Mouse (Mus musculus) neutrophil, adult 5-6 weeks (primary cell): Measurements from ENCODE around the gene Emc3. TPM values are rescaled to one million over a fixed set of nuclear protein-coding genes. Genes with fewer than 3 reads are reported as not detected.

ENCODE experiments used
- ATAC-seq: fragments of 151-379, 151-347 bp; 2 replicates; pipeline ENCODE4 v1.8.0; 2017; ENCODE audit warnings: mild to moderate bottlenecking, moderate TSS enrichment; ENCODE audit not compliant: insufficient number of reproducible peaks, poor library complexity, low FRiP score, severe bottlenecking; ENCODE audit errors: extremely low read depth
- total RNA-seq: library from RNA; stranded (forward); fragments of 200-1000 nt; gene quantifications from 2 replicates; pipeline ENCODE4 v1.2.3, GENCODE M21; 2017

Emc3 gene
- total RNA-seq, 1 experiment from 2014 or later = 27.6 TPM

- ATAC-seq = no peak
Observed at GRCm38 (mm10) chr6:113469432-113469831, 62.0 kb downstream of the Emc3 start.

GRCm38 (mm10) chr6:113469021-113469420, 62.4 kb downstream of the Emc3 start:
- peak; percentile 76 for ATAC-seq

- ATAC-seq = no peak
Observed at GRCm38 (mm10) chr6:113468512-113468911, 62.9 kb downstream of the Emc3 start.

- ATAC-seq = no peak
Observed at GRCm38 (mm10) chr6:113465602-113466001, 65.8 kb downstream of the Emc3 start.

Other genes with a start within 250 kb of the Emc3 start
- 1.2 and 1.6 TPM in 2 replicates for gene Cpne9, start 249.3 kb downstream of the Emc3 start, total RNA-seq
- 62.6 and 63.0 TPM in 2 replicates for gene Brpf1, start 224.5 kb downstream of the Emc3 start, total RNA-seq
- gene Ogg1, start 204.7 kb downstream of the Emc3 start, total RNA-seq = 6.0 and 9.5 TPM in 2 replicates
- gene Camk1, start 187.7 kb downstream of the Emc3 start, total RNA-seq = 24.4 and 25.4 TPM in 2 replicates
- gene Tada3, start 153.8 kb downstream of the Emc3 start, total RNA-seq = 27.2 and 31.6 TPM in 2 replicates
- gene Arpc4, start 153.5 kb downstream of the Emc3 start, total RNA-seq = 169 and 173 TPM in 2 replicates
- gene Ttll3, start 142.4 kb downstream of the Emc3 start, total RNA-seq = 29.3 and 38.9 TPM in 2 replicates
- gene Rpusd3, start 112.3 kb downstream of the Emc3 start, total RNA-seq = 5.1 and 7.6 TPM in 2 replicates
- not detected in 2 replicates for gene Cidec, start 95.9 kb downstream of the Emc3 start, total RNA-seq
- gene Jagn1, start 89.1 kb downstream of the Emc3 start, total RNA-seq = 6.2 and 7.7 TPM in 2 replicates
- 0.12 and 0.25 TPM in 2 replicates for gene Il17re, start 73.2 kb downstream of the Emc3 start, total RNA-seq
- gene Il17rc, start 60.2 kb downstream of the Emc3 start, total RNA-seq = not detected in 2 replicates
- 8.5 and 9.8 TPM in 2 replicates for gene Creld1, start 48.4 kb downstream of the Emc3 start, total RNA-seq
- gene Prrt3, start 29.7 kb downstream of the Emc3 start, total RNA-seq = 0.12 TPM in 1 of 2 replicates, not detected in the other
- 0.86 and 1.4 TPM in 2 replicates for gene Fancd2, start within 50 bp of the Emc3 start, total RNA-seq
- not detected in 2 replicates for gene Fancd2os, start 69.1 kb upstream of the Emc3 start, total RNA-seq
- 94.3 and 105 TPM in 2 replicates for gene Brk1, start 73.1 kb upstream of the Emc3 start, total RNA-seq
- gene Vhl, start 92.3 kb upstream of the Emc3 start, total RNA-seq = 14.9 and 17.6 TPM in 2 replicates
- gene Irak2, start 106.8 kb upstream of the Emc3 start, total RNA-seq = 151 and 160 TPM in 2 replicates
- 125 and 154 TPM in 2 replicates for gene Tatdn2, start 165.4 kb upstream of the Emc3 start, total RNA-seq
- 0.74 TPM in 1 of 2 replicates, not detected in the other for gene Ghrl, start 188.2 kb upstream of the Emc3 start, total RNA-seq
- 67.4 and 82.3 TPM in 2 replicates for gene Sec13, start 209.1 kb upstream of the Emc3 start, total RNA-seq